Comparison of ENCODE assay signal across 18 mouse cellular contexts in the genomic region with DNA sequence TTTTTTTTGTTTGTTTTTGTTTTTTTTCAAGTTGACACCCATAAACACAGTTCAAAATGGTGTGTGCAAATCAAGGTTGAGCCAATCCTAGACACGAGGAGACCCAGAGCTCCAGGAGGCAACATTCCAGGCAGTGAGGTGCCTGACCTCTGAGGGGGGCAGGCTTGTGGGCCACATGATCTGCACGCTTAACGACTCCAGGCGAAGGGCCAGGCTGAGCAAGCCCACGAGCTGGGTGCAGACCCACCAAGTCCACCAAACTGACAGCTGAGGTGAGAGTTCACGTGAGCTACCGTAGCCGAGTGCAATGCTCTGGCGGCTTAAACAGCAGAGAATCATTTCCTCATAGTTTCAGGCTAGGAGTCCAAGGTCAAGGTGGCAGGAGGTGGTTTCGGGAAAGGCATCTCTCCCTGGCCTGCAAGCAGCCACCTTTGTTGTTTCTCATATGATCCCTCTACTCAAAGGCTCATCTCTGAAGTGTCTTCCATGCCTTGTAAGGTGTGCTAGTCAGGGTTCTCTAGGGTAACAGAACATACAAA.
DNase-seq lines count a peak whose midpoint lies in the region; ATAC-seq lines count a peak whose summit lies in the region.
"Had no signal": no experiment of that assay in that cellular context is flagged by ENCODE, and none has a peak within 500 bp of the region (broad histone marks: within the 10 kb centered on the region; RNA-seq: fewer than 3 reads in every experiment).

No protein-coding gene starts in this region.

- ATAC-seq in kidney, embryonic 14.5 days (ENCODE audit: low FRiP score, low TSS enrichment): peak; percentile 44; the same call in 1 of the 2 replicates
- no peak for ATAC-seq in midbrain, embryonic 13.5 days
- no peak for ATAC-seq in activated CD4-positive, CD25-positive, alpha-beta regulatory T cell, adult 4 months
- ATAC-seq: forebrain, embryonic 14.5 days; midbrain, embryonic 15.5 days had no signal

- H3K4me3 ChIP-seq in kidney, embryonic 14.5 days (ENCODE audit: low read length): no peak overlapping the region
- no peak overlapping the region for H3K4me3 ChIP-seq in midbrain, embryonic 13.5 days (replicated peaks)
- H3K4me3 ChIP-seq: embryonic facial prominence, embryonic 12.5 days; erythroblast, embryonic 14.5 days; limb, embryonic 13.5 days; midbrain, embryonic 15.5 days; myocyte had no signal

- WGBS in kidney, embryonic 14.5 days: 23% methylated on average over 10 of the region's 10 CpGs
- WGBS in midbrain, embryonic 13.5 days: 75% methylated on average over 10 of the region's 10 CpGs

- peaks cover 29% of the 10 kb centered on the region for H3K4me1 ChIP-seq in kidney, embryonic 14.5 days (ENCODE audit: control insufficient read depth, insufficient read depth, low read length)
- peaks cover 17% of the 10 kb centered on the region for H3K4me1 ChIP-seq in midbrain, embryonic 13.5 days (replicated peaks)

- H3K27ac ChIP-seq in kidney, embryonic 14.5 days (ENCODE audit: low read depth, low read length): no peak overlapping the region
- no peak overlapping the region for H3K27ac ChIP-seq in midbrain, embryonic 13.5 days
- H3K27ac ChIP-seq: embryonic facial prominence, embryonic 12.5 days; limb, embryonic 13.5 days; midbrain, embryonic 15.5 days had no signal

- intact Hi-C loops in left cerebral cortex, postnatal 10 days (cut with DNase I): no loop called here

- H3K27me3 ChIP-seq in kidney, embryonic 14.5 days (ENCODE audit: control insufficient read depth, insufficient read depth, low read length): no peaks in the 10 kb centered on the region
- 0 out of 2 replicates have a peak, but pooled peaks cover 16% of the 10 kb centered on the region for H3K27me3 ChIP-seq in midbrain, embryonic 13.5 days
- H3K27me3 ChIP-seq: embryonic facial prominence, embryonic 12.5 days; limb, embryonic 13.5 days; midbrain, embryonic 15.5 days had no signal

- H3K36me3 ChIP-seq in kidney, embryonic 14.5 days (ENCODE audit: control insufficient read depth, insufficient read depth, low read length): no peaks in the 10 kb centered on the region
- H3K36me3 ChIP-seq in midbrain, embryonic 13.5 days: no peaks in the 10 kb centered on the region
- H3K36me3 ChIP-seq: embryonic facial prominence, embryonic 12.5 days; limb, embryonic 13.5 days; midbrain, embryonic 15.5 days had no signal

- DNase-seq in NIH3T3 (ENCODE audit: low read depth) (peak; percentile 47), ZHBTc4 (ENCODE audit: low read depth, low spot score) (peak; percentile 42)
- DNase-seq in kidney, postnatal 36 days: peak; percentile 77 to 80
- no peak for DNase-seq in left cerebral cortex, postnatal 10 days (ENCODE audit: extremely low spot score in 1 of 2, low spot score in 2 of 2)
- DNase-seq: cerebellum, adult 18-20 months; gastrocnemius, postnatal 25 days; lung, postnatal 14 days; right cerebral cortex, postnatal 14 days; spleen, adult 18-20 months had no signal

- H3K9ac ChIP-seq in kidney, embryonic 14.5 days (ENCODE audit: low read depth, low read length): no peak overlapping the region
- H3K9ac ChIP-seq in midbrain, embryonic 13.5 days (replicated peaks): no peak overlapping the region
- H3K9ac ChIP-seq: embryonic facial prominence, embryonic 12.5 days; limb, embryonic 13.5 days; midbrain, embryonic 15.5 days had no signal

- H3K4me2 ChIP-seq in kidney, embryonic 14.5 days (replicated peaks; ENCODE audit: low read depth, low read length): no peak overlapping the region
- H3K4me2 ChIP-seq in midbrain, embryonic 13.5 days (replicated peaks): no peak overlapping the region
- H3K4me2 ChIP-seq: embryonic facial prominence, embryonic 12.5 days; limb, embryonic 13.5 days; midbrain, embryonic 15.5 days had no signal

- H3K9me3 ChIP-seq in kidney, embryonic 14.5 days (ENCODE audit: control insufficient read depth, low read length): no peaks in the 10 kb centered on the region
- H3K9me3 ChIP-seq in midbrain, embryonic 13.5 days: no peaks in the 10 kb centered on the region
- H3K9me3 ChIP-seq: embryonic facial prominence, embryonic 12.5 days; limb, embryonic 13.5 days; midbrain, embryonic 15.5 days had no signal

Comparison
In these comparisons a context has a peak if more than half of its experiments do, and no peak if none do; other contexts are left out.
1. DNase-seq: peak in NIH3T3 (single experiment), ZHBTc4 (single experiment) and kidney, postnatal 36 days (2 of 2); none in left cerebral cortex, postnatal 10 days (0 of 2).